Mouse (Mus musculus) myocyte (in vitro differentiated cells): ENCODE results near the gene Ddah2. TPM values are rescaled to one million over a fixed set of nuclear protein-coding genes. Genes with fewer than 3 reads are reported as not detected.

ENCODE experiments used
- H3K27me3 ChIP-seq: one replicate; pipeline ENCODE4 v1.6.1; 2011; ENCODE audit not compliant: control insufficient read depth, insufficient read depth, insufficient read length
- H3K36me3 ChIP-seq: one replicate; pipeline ENCODE4 v1.6.1; 2011; ENCODE audit not compliant: control insufficient read depth, insufficient read depth
- H3K4me2 ChIP-seq: one replicate; pipeline ENCODE4 v1.6.1; 2011; ENCODE audit warnings: low read depth, control low read depth
- H3K4me3 ChIP-seq: one replicate; pipeline ENCODE4 v1.5.1; 2011; ENCODE audit warnings: mild to moderate bottlenecking, control low read depth, moderate library complexity
- H3K79me2 ChIP-seq: one replicate; pipeline ENCODE4 v1.6.1; 2011; ENCODE audit not compliant: control insufficient read depth, insufficient read depth
- H3ac ChIP-seq: one replicate; pipeline ENCODE4 v1.6.1; 2011; ENCODE audit not compliant: control insufficient read depth, insufficient read length
- CEBPB ChIP-seq: IDR thresholded peaks from 2 replicates; pipeline ENCODE4 v1.6.1; 2011; ENCODE audit warnings: mild to moderate bottlenecking, moderate library complexity; ENCODE audit not compliant: poor library complexity, insufficient read depth, severe bottlenecking
- E2F4 ChIP-seq: IDR thresholded peaks from one replicate; pipeline ENCODE4 v1.6.1; 2011; ENCODE audit warnings: mild to moderate bottlenecking, control low read depth, moderate library complexity; ENCODE audit not compliant: insufficient read depth
- MAX ChIP-seq: IDR thresholded peaks from one replicate; pipeline ENCODE4 v1.6.1; 2011; ENCODE audit warnings: low read depth, mild to moderate bottlenecking, control low read depth
- MYOD1 ChIP-seq, 3 experiments: IDR thresholded peaks; one replicate each; pipeline ENCODE4 v1.6.1; 2011; ENCODE audit warnings: control low read depth in 2 of 3, low read depth in 2 of 3, mild to moderate bottlenecking in 2 of 3, moderate library complexity in 1 of 3; ENCODE audit not compliant: insufficient read length in 2 of 3, control insufficient read depth in 1 of 3
- MYOG ChIP-seq, 3 experiments: IDR thresholded peaks; one replicate each; pipeline ENCODE4 v1.6.1; 2011; ENCODE audit warnings: control low read depth in 2 of 3, low read depth in 2 of 3, mild to moderate bottlenecking in 2 of 3; ENCODE audit not compliant: insufficient read length in 2 of 3, control insufficient read depth in 1 of 3, insufficient read depth in 1 of 3
- POLR2A ChIP-seq: IDR thresholded peaks from one replicate; pipeline ENCODE4 v1.6.1; 2011; ENCODE audit warnings: low read depth, mild to moderate bottlenecking, control low read depth, moderate library complexity; ENCODE audit not compliant: insufficient read length
- POLR2AphosphoS2 ChIP-seq: IDR thresholded peaks from one replicate; pipeline ENCODE4 v1.6.1; 2011; ENCODE audit warnings: low read depth, control low read depth; ENCODE audit not compliant: insufficient read length
- REST ChIP-seq: IDR thresholded peaks from one replicate; pipeline ENCODE4 v1.6.1; 2011; ENCODE audit warnings: mild to moderate bottlenecking, control low read depth, moderate library complexity; ENCODE audit not compliant: insufficient read depth, insufficient read length
- SRF ChIP-seq: IDR thresholded peaks from one replicate; pipeline ENCODE4 v1.6.1; 2011; ENCODE audit warnings: low read depth; ENCODE audit not compliant: control insufficient read depth, insufficient read length
- TCF12 ChIP-seq: IDR thresholded peaks from one replicate; pipeline ENCODE4 v1.6.1; 2011; ENCODE audit warnings: mild to moderate bottlenecking, control low read depth; ENCODE audit not compliant: poor library complexity, insufficient read depth, severe bottlenecking
- TCF3 ChIP-seq: IDR thresholded peaks from one replicate; pipeline ENCODE4 v1.6.1; 2011; ENCODE audit warnings: low read depth, control low read depth; ENCODE audit not compliant: insufficient read length
- USF1 ChIP-seq: IDR thresholded peaks from one replicate; pipeline ENCODE4 v1.6.1; 2011; ENCODE audit warnings: low read depth, mild to moderate bottlenecking, control low read depth, moderate library complexity
- polyA plus RNA-seq: library from polyadenylated mRNA; unstranded; fragments of >200 nt; fragmentation: generic; extraction: Trizol; gene quantifications from one replicate; pipeline ENCODE4 v1.2.1, GENCODE M21; 2012; ENCODE audit warnings: missing spikeins

Gene Ddah2
- polyA plus RNA-seq, 1 experiment = 101 TPM

DNA sequence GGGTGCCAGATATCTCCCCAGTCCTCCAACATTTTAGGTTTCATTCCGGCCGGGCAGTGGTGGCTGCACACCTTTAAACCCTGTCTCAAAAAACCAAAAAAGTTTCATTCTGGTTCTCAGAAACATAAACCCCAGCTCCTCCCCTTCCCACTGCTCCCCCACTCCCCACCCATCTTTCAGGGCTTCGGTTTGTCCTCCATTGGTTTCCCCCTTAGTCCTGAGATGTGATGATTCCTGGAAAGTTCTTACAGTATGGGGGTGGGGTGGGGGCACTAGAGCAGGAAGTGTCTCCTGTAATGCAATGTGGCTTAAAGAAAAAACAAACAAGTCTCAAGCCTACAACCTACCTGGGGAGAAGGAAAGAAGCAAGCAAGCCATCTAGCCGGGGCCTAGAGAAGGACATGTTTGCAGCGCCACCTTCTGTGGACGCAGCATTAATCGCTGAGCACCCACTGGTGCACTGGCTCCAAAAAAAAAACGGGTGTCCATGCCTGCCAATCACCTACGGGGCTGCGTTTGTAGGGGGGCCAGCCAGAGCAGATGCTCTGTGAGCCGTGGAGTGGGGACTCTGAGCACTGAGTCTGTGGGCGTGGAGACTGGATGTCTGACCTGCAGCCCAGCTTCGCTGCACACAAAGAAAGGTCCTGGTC is 47.0 kb downstream of the Ddah2 start:
- no peak overlapping the region for H3K4me3 ChIP-seq
- no peaks in the 10 kb centered on the region for H3K36me3 ChIP-seq
- H3K4me2 ChIP-seq = no peak overlapping the region
- no peak for TF ChIP-seq TCF3
- no peak for TF ChIP-seq MAX
- no peak for TF ChIP-seq USF1
- no peak for TF ChIP-seq SRF
- no peak for TF ChIP-seq REST
- TF ChIP-seq POLR2AphosphoS2 = no peak
- TF ChIP-seq MYOG (IDR thresholded peaks at IDR 0.05; ENCODE audit: control insufficient read depth in 1 of 3, insufficient read depth in 1 of 3, insufficient read length in 2 of 3, low read depth in 2 of 3) = no peak
- no peak for TF ChIP-seq TCF12
- no peak for TF ChIP-seq MYOD1 (IDR thresholded peaks at IDR 0.05; ENCODE audit: control insufficient read depth in 1 of 3, insufficient read length in 2 of 3, low read depth in 2 of 3)
- no peak for TF ChIP-seq E2F4
- no peak for TF ChIP-seq CEBPB
- no peak for TF ChIP-seq POLR2A
- no peaks in the 10 kb centered on the region for H3K79me2 ChIP-seq
- H3ac ChIP-seq = no peak overlapping the region
- H3K27me3 ChIP-seq = no peaks in the 10 kb centered on the region

- Histone ChIP-seq H3K79me2 (no peaks in the 10 kb centered on the region), H3K27me3 (no peaks in the 10 kb centered on the region), H3K36me3 (no peaks in the 10 kb centered on the region), H3K4me2 (no peak overlapping the region), H3ac (no peak overlapping the region), H3K4me3 (no peak overlapping the region)
- TF ChIP-seq USF1 (no peak), POLR2A (no peak), REST (no peak), MYOD1 (IDR thresholded peaks at IDR 0.05; ENCODE audit: control insufficient read depth in 1 of 3, insufficient read length in 2 of 3, low read depth in 2 of 3) (no peak), CEBPB (no peak), E2F4 (no peak), MAX (no peak), SRF (no peak), MYOG (IDR thresholded peaks at IDR 0.05; ENCODE audit: control insufficient read depth in 1 of 3, insufficient read depth in 1 of 3, insufficient read length in 2 of 3, low read depth in 2 of 3) (no peak), TCF3 (no peak), TCF12 (no peak), POLR2AphosphoS2 (no peak)
These were observed 47.7 kb downstream of the Ddah2 start for GRCm38 (mm10) chr17:35106522-35106921.

- TF ChIP-seq MYOG (IDR thresholded peaks at IDR 0.05; ENCODE audit: control insufficient read depth in 1 of 3, insufficient read depth in 1 of 3, insufficient read length in 2 of 3, low read depth in 2 of 3) = no peak
- Histone ChIP-seq H3K4me2 (no peak within 1 kb of the TSS), H3K27me3 (no peaks in the 10 kb centered on the region), H3K4me3 (no peak within 1 kb of the TSS), H3ac (no peak within 1 kb of the TSS), H3K79me2 (no peaks in the 10 kb centered on the region), H3K36me3 (no peaks in the 10 kb centered on the region)
These were observed 49.3 kb downstream of the Ddah2 start, which contains the start of gene Ly6g5c for GRCm38 (mm10) chr17:35108097-35108496. TSS of gene Ly6g5c (plus strand) at chr17:35108279.

Other genes with a start within 250 kb of the Ddah2 start
- gene Stk19, start 222.1 kb upstream of the Ddah2 start, polyA plus RNA-seq = 29.9 TPM
- gene Dxo, start 222.0 kb upstream of the Ddah2 start, polyA plus RNA-seq = 25.7 TPM
- 38.4 TPM for gene Skiv2l, start 208.8 kb upstream of the Ddah2 start, polyA plus RNA-seq
- gene Nelfe, start 208.6 kb upstream of the Ddah2 start, polyA plus RNA-seq = 60.0 TPM
- gene Cfb, start 196.5 kb upstream of the Ddah2 start, polyA plus RNA-seq = 0.37 TPM
- 10.2 TPM for gene Zbtb12, start 179.6 kb upstream of the Ddah2 start, polyA plus RNA-seq
- not detected for gene Gm20547, start 177.0 kb upstream of the Ddah2 start, polyA plus RNA-seq
- gene C2, start 160.8 kb upstream of the Ddah2 start, polyA plus RNA-seq = 0.43 TPM
- gene Ehmt2, start 160.6 kb upstream of the Ddah2 start, polyA plus RNA-seq = 94.5 TPM
- 14.6 TPM for gene Slc44a4, start 144.6 kb upstream of the Ddah2 start, polyA plus RNA-seq
- gene Neu1, start 127.8 kb upstream of the Ddah2 start, polyA plus RNA-seq = 30.1 TPM
- gene Hspa1b, start 99.8 kb upstream of the Ddah2 start, polyA plus RNA-seq = 7.3 TPM
- gene Gm20481, start 89.1 kb upstream of the Ddah2 start, polyA plus RNA-seq = not detected
- 1.8 TPM for gene Hspa1a, start 86.9 kb upstream of the Ddah2 start, polyA plus RNA-seq
- 1.3 TPM for gene Hspa1l, start 86.3 kb upstream of the Ddah2 start, polyA plus RNA-seq
- gene Lsm2, start 77.2 kb upstream of the Ddah2 start, polyA plus RNA-seq = 52.3 TPM
- gene Vars, start 58.0 kb upstream of the Ddah2 start, polyA plus RNA-seq = 208 TPM
- gene Vwa7, start 42.5 kb upstream of the Ddah2 start, polyA plus RNA-seq = 0.05 TPM
- 0.14 TPM for gene Sapcd1, start 31.0 kb upstream of the Ddah2 start, polyA plus RNA-seq
- gene Msh5, start 12.3 kb upstream of the Ddah2 start, polyA plus RNA-seq = 2.1 TPM
- 412 TPM for gene Clic1, start 9.1 kb upstream of the Ddah2 start, polyA plus RNA-seq
- gene Ly6g6c, start 6.4 kb downstream of the Ddah2 start, polyA plus RNA-seq = 0.18 TPM
- not detected for gene Mpig6b, start 7.1 kb downstream of the Ddah2 start, polyA plus RNA-seq
- not detected for gene Ly6g6e, start 17.9 kb downstream of the Ddah2 start, polyA plus RNA-seq
- gene Ly6g6d, start 19.0 kb downstream of the Ddah2 start, polyA plus RNA-seq = not detected
- not detected for gene Ly6g6f, start 26.6 kb downstream of the Ddah2 start, polyA plus RNA-seq
- gene Abhd16a, start 30.2 kb downstream of the Ddah2 start, polyA plus RNA-seq = 64.7 TPM
- gene Ly6g5c, start 49.2 kb downstream of the Ddah2 start, polyA plus RNA-seq = not detected
- gene Ly6g5b, start 56.4 kb downstream of the Ddah2 start, polyA plus RNA-seq = 0.11 TPM
- gene Gpank1, start 62.4 kb downstream of the Ddah2 start, polyA plus RNA-seq = 17.4 TPM
- gene Csnk2b, start 63.0 kb downstream of the Ddah2 start, polyA plus RNA-seq = 320 TPM
- 12.8 TPM for gene D17H6S53E, start 67.3 kb downstream of the Ddah2 start, polyA plus RNA-seq
- 0.18 TPM for gene Apom, start 73.0 kb downstream of the Ddah2 start, polyA plus RNA-seq
- 271 TPM for gene Bag6, start 76.1 kb downstream of the Ddah2 start, polyA plus RNA-seq
- 153 TPM for gene Prrc2a, start 105.9 kb downstream of the Ddah2 start, polyA plus RNA-seq
- not detected for gene Aif1, start 117.0 kb downstream of the Ddah2 start, polyA plus RNA-seq
- gene Lst1, start 129.4 kb downstream of the Ddah2 start, polyA plus RNA-seq = 4.3 TPM
- 0.05 TPM for gene Ltb, start 135.4 kb downstream of the Ddah2 start, polyA plus RNA-seq
- 0.05 TPM for gene Tnf, start 143.0 kb downstream of the Ddah2 start, polyA plus RNA-seq
- gene Lta, start 146.3 kb downstream of the Ddah2 start, polyA plus RNA-seq = 0.26 TPM
- gene Gm16181, start 161.8 kb downstream of the Ddah2 start, polyA plus RNA-seq = 0.18 TPM
- gene Atp6v1g2, start 174.6 kb downstream of the Ddah2 start, polyA plus RNA-seq = 2.0 TPM
- gene Nfkbil1, start 176.8 kb downstream of the Ddah2 start, polyA plus RNA-seq = 27.1 TPM
- gene Ddx39b, start 182.7 kb downstream of the Ddah2 start, polyA plus RNA-seq = 268 TPM
- 38.3 TPM for gene H2-D1, start 203.7 kb downstream of the Ddah2 start, polyA plus RNA-seq